Mouse (Mus musculus) neural tube, embryonic 13.5 days (tissue): ENCODE measurements around the gene Tmem94. TPM values are rescaled to one million over a fixed set of nuclear protein-coding genes. Genes with fewer than 3 reads are reported as not detected.
A peak's percentile ranks its signal among the peaks of the same experiment; 100 is the strongest.

Experiments used
- ATAC-seq: fragments of 200-750 bp; cut with Nextera tagmentation; 2 replicates; pipeline ENCODE4 v1.8.0; 2017; ENCODE audit warnings: low read depth, mild to moderate bottlenecking, moderate TSS enrichment, moderate library complexity
- H3K27ac ChIP-seq: fragments of 300-500 bp; sonication (generic); replicated peaks from 2 replicates; pipeline ENCODE4 v1.5.1; 2015; ENCODE audit warnings: moderate library complexity, mild to moderate bottlenecking, inconsistent platforms
- H3K27me3 ChIP-seq: fragments of 300-500 bp; sonication (generic); 2 replicates; pipeline ENCODE4 v1.6.1; 2015; ENCODE audit warnings: mild to moderate bottlenecking, inconsistent platforms
- H3K36me3 ChIP-seq: fragments of 300-500 bp; sonication (generic); 2 replicates; pipeline ENCODE4 v1.6.1; 2015; ENCODE audit warnings: mild to moderate bottlenecking, inconsistent platforms
- H3K4me1 ChIP-seq: fragments of 300-500 bp; sonication (generic); replicated peaks from 2 replicates; pipeline ENCODE4 v1.6.1; 2015; ENCODE audit warnings: inconsistent platforms
- H3K4me2 ChIP-seq: fragments of 300-500 bp; sonication (generic); 2 replicates; pipeline ENCODE4 v1.6.1; 2015; ENCODE audit warnings: inconsistent platforms, mild to moderate bottlenecking, moderate library complexity
- H3K4me3 ChIP-seq: fragments of 300-500 bp; sonication (generic); 2 replicates; pipeline ENCODE4 v1.5.1; 2015; ENCODE audit warnings: mild to moderate bottlenecking, inconsistent platforms
- H3K9ac ChIP-seq: fragments of 300-500 bp; sonication (generic); 2 replicates; pipeline ENCODE4 v1.6.1; 2015; ENCODE audit warnings: moderate library complexity, mild to moderate bottlenecking, inconsistent platforms
- H3K9me3 ChIP-seq: fragments of 300-500 bp; sonication (generic); 2 replicates; pipeline ENCODE4 v1.6.1; 2016; ENCODE audit warnings: inconsistent platforms
- WGBS: fragments of 180-500 bp; shearing (Covaris S2); methylation state at CpG from one replicate; pipeline ENCODE4 v1.1.7; 2015; 5-methylcytosine and 5-hydroxymethylcytosine counted together
- polyA plus RNA-seq: library from polyadenylated mRNA; unstranded; fragments of >200 nt; fragmentation: Nextera tagmentation; extraction: Ambion mirVana; gene quantifications from 2 replicates; pipeline ENCODE4 v1.2.1, GENCODE M21; 2015

Gene Tmem94
- polyA plus RNA-seq, 1 experiment from 2014 or later = 25.8 TPM

GRCm38 (mm10) chr11:115796898-115797297 is 31.7 kb downstream of the Tmem94 start:
- H3K4me1 ChIP-seq = no peaks in the 10 kb centered on the region
- no peak overlapping the region for H3K4me3 ChIP-seq
- H3K4me2 ChIP-seq = no peak overlapping the region
- no peak overlapping the region for H3K9ac ChIP-seq
- no peaks in the 10 kb centered on the region for H3K27me3 ChIP-seq
- WGBS = 86% methylated on average over 15 of the region's 15 CpGs
- no peaks in the 10 kb centered on the region for H3K9me3 ChIP-seq
- no peak for ATAC-seq
- no peak overlapping the region for H3K27ac ChIP-seq
- peaks cover 100% of the 10 kb centered on the region for H3K36me3 ChIP-seq

GRCm38 (mm10) chr11:115797665-115798064 is 32.4 kb downstream of the Tmem94 start:
- H3K27me3 ChIP-seq = no peaks in the 10 kb centered on the region

GRCm38 (mm10) chr11:115800981-115801380 is 35.7 kb downstream of the Tmem94 start:
- no peak overlapping the region for H3K4me3 ChIP-seq
- H3K36me3 ChIP-seq = peaks cover 92% of the 10 kb centered on the region
- no peaks in the 10 kb centered on the region for H3K9me3 ChIP-seq
- ATAC-seq = no peak
- H3K4me2 ChIP-seq = no peak overlapping the region
- H3K27ac ChIP-seq = no peak overlapping the region
- WGBS = 92% methylated on average over 18 of the region's 18 CpGs
- H3K27me3 ChIP-seq = no peaks in the 10 kb centered on the region
- no peak overlapping the region for H3K9ac ChIP-seq
- no peaks in the 10 kb centered on the region for H3K4me1 ChIP-seq

More at GRCm38 (mm10) chr11:115797665-115798064, 32.4 kb downstream of the Tmem94 start:
- no peak overlapping the region for H3K4me3 ChIP-seq
- no peak overlapping the region for H3K27ac ChIP-seq
- H3K9me3 ChIP-seq = no peaks in the 10 kb centered on the region
- H3K4me2 ChIP-seq = no peak overlapping the region
- no peak for ATAC-seq
- peaks cover 100% of the 10 kb centered on the region for H3K36me3 ChIP-seq
- H3K4me1 ChIP-seq = no peaks in the 10 kb centered on the region
- H3K9ac ChIP-seq = no peak overlapping the region
- 81% methylated on average over 9 of the region's 9 CpGs for WGBS

- no peak overlapping the region for H3K4me3 ChIP-seq
- no peak for ATAC-seq
- WGBS = 92% methylated on average over 24 of the region's 24 CpGs
- H3K4me2 ChIP-seq = no peak overlapping the region
- no peak overlapping the region for H3K27ac ChIP-seq
- no peak overlapping the region for H3K9ac ChIP-seq
- H3K27me3 ChIP-seq = no peaks in the 10 kb centered on the region
- H3K4me1 ChIP-seq = peaks cover 21% of the 10 kb centered on the region
- H3K9me3 ChIP-seq = no peaks in the 10 kb centered on the region
- peaks cover 79% of the 10 kb centered on the region for H3K36me3 ChIP-seq
Observed at GRCm38 (mm10) chr11:115803072-115803709, 38.0 kb downstream of the Tmem94 start.

GRCm38 (mm10) chr11:115805005-115805404 is 39.8 kb downstream of the Tmem94 start:
- no peak overlapping the region for H3K9ac ChIP-seq
- ATAC-seq = no peak
- 92% methylated on average over 7 of the region's 7 CpGs for WGBS
- H3K4me1 ChIP-seq = peaks cover 39% of the 10 kb centered on the region
- H3K9me3 ChIP-seq = no peaks in the 10 kb centered on the region
- H3K36me3 ChIP-seq = peaks cover 62% of the 10 kb centered on the region
- no peaks in the 10 kb centered on the region for H3K27me3 ChIP-seq
- no peak overlapping the region for H3K4me2 ChIP-seq
- no peak overlapping the region for H3K4me3 ChIP-seq
- H3K27ac ChIP-seq = no peak overlapping the region

- H3K9ac ChIP-seq = no peak overlapping the region
- H3K4me2 ChIP-seq = peak overlapping the region; percentile 75; the same call in 1 of the 2 replicates
- H3K9me3 ChIP-seq = no peaks in the 10 kb centered on the region
- no peak overlapping the region for H3K4me3 ChIP-seq
- H3K27me3 ChIP-seq = no peaks in the 10 kb centered on the region
- H3K36me3 ChIP-seq = peaks cover 61% of the 10 kb centered on the region
- 92% methylated on average over 10 of the region's 10 CpGs for WGBS
- H3K27ac ChIP-seq = peak overlapping the region; percentile 86; the same call in 1 of the 2 replicates
- H3K4me1 ChIP-seq = peaks cover 51% of the 10 kb centered on the region
- no peak for ATAC-seq
Observed at GRCm38 (mm10) chr11:115806154-115806553, 40.9 kb downstream of the Tmem94 start.

GRCm38 (mm10) chr11:115807306-115807705 is 42.1 kb downstream of the Tmem94 start:
- peak; percentile 66 for ATAC-seq
- Histone ChIP-seq H3K4me3 (peak overlapping the region; percentile 10), H3K36me3 (peaks cover 54% of the 10 kb centered on the region), H3K9ac (peak overlapping the region; percentile 43; the same call in 1 of the 2 replicates), H3K4me1 (peaks cover 62% of the 10 kb centered on the region), H3K27me3 (no peaks in the 10 kb centered on the region), H3K27ac (peak overlapping the region; percentile 86), H3K4me2 (peak overlapping the region; percentile 75), H3K9me3 (no peaks in the 10 kb centered on the region)
- 38% methylated on average over 6 of the region's 6 CpGs for WGBS

GRCm38 (mm10) chr11:115807971-115808370 is 42.7 kb downstream of the Tmem94 start:
- peak overlapping the region; percentile 86 for H3K27ac ChIP-seq
- WGBS = 48% methylated on average over 11 of the region's 11 CpGs
- H3K27me3 ChIP-seq = no peaks in the 10 kb centered on the region
- H3K4me1 ChIP-seq = peaks cover 69% of the 10 kb centered on the region
- peak overlapping the region; percentile 75 for H3K4me2 ChIP-seq
- H3K9ac ChIP-seq = peak overlapping the region; percentile 43
- 0 out of 2 replicates have a peak, but pooled peaks have one; percentile 2 for ATAC-seq
- peak overlapping the region; percentile 10 for H3K4me3 ChIP-seq
- H3K9me3 ChIP-seq = no peaks in the 10 kb centered on the region
- H3K36me3 ChIP-seq = peaks cover 48% of the 10 kb centered on the region

- Histone ChIP-seq H3K36me3 (peaks cover 39% of the 10 kb centered on the region), H3K4me1 (peaks cover 71% of the 10 kb centered on the region), H3K4me2 (peak overlapping the region; percentile 75), H3K27me3 (no peaks in the 10 kb centered on the region), H3K27ac (peak overlapping the region; percentile 86), H3K4me3 (peak overlapping the region; percentile 96; the same call in 1 of the 2 replicates), H3K9me3 (no peaks in the 10 kb centered on the region), H3K9ac (peak overlapping the region; percentile 95)
- peak; percentile 15; the same call in 1 of the 2 replicates for ATAC-seq
- WGBS = 37% methylated on average over 10 of the region's 10 CpGs
Observed at GRCm38 (mm10) chr11:115808696-115809310, 43.6 kb downstream of the Tmem94 start.

- Histone ChIP-seq H3K4me2 (peak overlapping the region; percentile 75), H3K4me1 (peaks cover 74% of the 10 kb centered on the region), H3K27me3 (no peaks in the 10 kb centered on the region), H3K9ac (peak overlapping the region; percentile 95), H3K4me3 (peak overlapping the region; percentile 96), H3K9me3 (no peaks in the 10 kb centered on the region), H3K27ac (peak overlapping the region; percentile 86), H3K36me3 (peaks cover 36% of the 10 kb centered on the region)
- WGBS = 61% methylated on average over 8 of the region's 8 CpGs
- ATAC-seq = no peak
Observed at GRCm38 (mm10) chr11:115809311-115809781, 44.1 kb downstream of the Tmem94 start.

GRCm38 (mm10) chr11:115810377-115810776 is 45.1 kb downstream of the Tmem94 start:
- Histone ChIP-seq H3K9me3 (no peaks in the 10 kb centered on the region), H3K36me3 (peaks cover 26% of the 10 kb centered on the region), H3K4me1 (peaks cover 79% of the 10 kb centered on the region), H3K4me2 (peak overlapping the region; percentile 75), H3K4me3 (peak overlapping the region; percentile 96), H3K9ac (peak overlapping the region; percentile 95), H3K27ac (peak overlapping the region; percentile 86), H3K27me3 (no peaks in the 10 kb centered on the region)
- ATAC-seq = no peak
- 86% methylated on average over 14 of the region's 14 CpGs for WGBS

GRCm38 (mm10) chr11:115811381-115812093 is 46.3 kb downstream of the Tmem94 start:
- H3K36me3 ChIP-seq = peaks cover 21% of the 10 kb centered on the region
- no peak for ATAC-seq
- H3K27me3 ChIP-seq = no peaks in the 10 kb centered on the region
- peak overlapping the region; percentile 96 for H3K4me3 ChIP-seq
- H3K9ac ChIP-seq = peak overlapping the region; percentile 95
- peaks cover 82% of the 10 kb centered on the region for H3K4me1 ChIP-seq
- H3K9me3 ChIP-seq = no peaks in the 10 kb centered on the region
- H3K4me2 ChIP-seq = peak overlapping the region; percentile 75
- WGBS = 74% methylated on average over 20 of the region's 20 CpGs
- H3K27ac ChIP-seq = peak overlapping the region; percentile 78
